Mouse (Mus musculus) embryo, embryonic 10.5 days (tissue): ENCODE measurements around the gene Pla2g2f.

Experiments
- DNase-seq: peaks from one replicate; pipeline ENCODE4 v3.0.0-alpha.2; 2015; ENCODE audit warnings: low spot score

Pla2g2f gene

GRCm38 (mm10) chr4:138762266-138762665 lies 4.8 kb upstream of the Pla2g2f start:
- no peak for DNase-seq

- DNase-seq: no peak
These were observed 1.4 kb downstream of the Pla2g2f start for GRCm38 (mm10) chr4:138755983-138756382.

- DNase-seq: no peak
These were observed 2.0 kb downstream of the Pla2g2f start for GRCm38 (mm10) chr4:138755439-138755838.

- DNase-seq: no peak
These were observed 3.0 kb downstream of the Pla2g2f start for GRCm38 (mm10) chr4:138754432-138754831.

GRCm38 (mm10) chr4:138753608-138754007 lies 3.8 kb downstream of the Pla2g2f start:
- no peak for DNase-seq

GRCm38 (mm10) chr4:138752603-138753002 lies 4.8 kb downstream of the Pla2g2f start:
- no peak for DNase-seq

GRCm38 (mm10) chr4:138748369-138749072 lies 8.9 kb downstream of the Pla2g2f start:
- DNase-seq: peak; percentile 69

GRCm38 (mm10) chr4:138747851-138748250 lies 9.6 kb downstream of the Pla2g2f start:
- no peak for DNase-seq

GRCm38 (mm10) chr4:138746866-138747265 lies 10.6 kb downstream of the Pla2g2f start:
- DNase-seq: no peak

GRCm38 (mm10) chr4:138745884-138746283 lies 11.5 kb downstream of the Pla2g2f start:
- peak; percentile 63 for DNase-seq

GRCm38 (mm10) chr4:138739136-138739851 lies 18.1 kb downstream of the Pla2g2f start:
- peak; percentile 53 for DNase-seq

- DNase-seq: no peak
These were observed 20.4 kb downstream of the Pla2g2f start, which contains the start of gene Ubxn10 for GRCm38 (mm10) chr4:138737031-138737430. Gene Ubxn10, minus strand, starts transcription at chr4:138737167.

- DNase-seq: no peak
These were observed 22.6 kb downstream of the Pla2g2f start for GRCm38 (mm10) chr4:138734863-138735262.

- no peak for DNase-seq
These were observed 23.3 kb downstream of the Pla2g2f start for GRCm38 (mm10) chr4:138734105-138734504.

- peak; percentile 49 for DNase-seq
These were observed 28.3 kb downstream of the Pla2g2f start for GRCm38 (mm10) chr4:138729018-138729703.

GRCm38 (mm10) chr4:138725751-138726150 lies 31.7 kb downstream of the Pla2g2f start:
- DNase-seq: no peak

- DNase-seq: peak; percentile 83
These were observed 32.3 kb downstream of the Pla2g2f start for GRCm38 (mm10) chr4:138725127-138725461.

- no peak for DNase-seq
These were observed 32.9 kb downstream of the Pla2g2f start, which contains the start of gene Pla2g2c for GRCm38 (mm10) chr4:138724354-138725126. Gene Pla2g2c, plus strand, starts transcription at chr4:138724792.

GRCm38 (mm10) chr4:138723493-138724281 lies 33.7 kb downstream of the Pla2g2f start:
- no peak for DNase-seq

- no peak for DNase-seq
These were observed 38.2 kb downstream of the Pla2g2f start for GRCm38 (mm10) chr4:138719264-138719596.

- DNase-seq: no peak
These were observed 38.7 kb downstream of the Pla2g2f start for GRCm38 (mm10) chr4:138718586-138719263.
